Mouse (Mus musculus): ENCODE measurements around the gene 2210016F16Rik.
"Not testable (repeated sequence)": the region's sequence is repeated elsewhere in the genome, so short reads cannot be mapped to it uniquely, and the experiment has no call there.

2210016F16Rik gene

GRCm38 (mm10) chr13:58384779-58385546, at the start of gene 2210016F16Rik:
Gene 2210016F16Rik (minus strand): TSS chr13:58385225.
- peak; percentile 75; the same call in 1 of the 2 replicates for ATAC-seq (ENCODE audit: insufficient number of reproducible peaks, low FRiP score, low TSS enrichment)

DNA sequence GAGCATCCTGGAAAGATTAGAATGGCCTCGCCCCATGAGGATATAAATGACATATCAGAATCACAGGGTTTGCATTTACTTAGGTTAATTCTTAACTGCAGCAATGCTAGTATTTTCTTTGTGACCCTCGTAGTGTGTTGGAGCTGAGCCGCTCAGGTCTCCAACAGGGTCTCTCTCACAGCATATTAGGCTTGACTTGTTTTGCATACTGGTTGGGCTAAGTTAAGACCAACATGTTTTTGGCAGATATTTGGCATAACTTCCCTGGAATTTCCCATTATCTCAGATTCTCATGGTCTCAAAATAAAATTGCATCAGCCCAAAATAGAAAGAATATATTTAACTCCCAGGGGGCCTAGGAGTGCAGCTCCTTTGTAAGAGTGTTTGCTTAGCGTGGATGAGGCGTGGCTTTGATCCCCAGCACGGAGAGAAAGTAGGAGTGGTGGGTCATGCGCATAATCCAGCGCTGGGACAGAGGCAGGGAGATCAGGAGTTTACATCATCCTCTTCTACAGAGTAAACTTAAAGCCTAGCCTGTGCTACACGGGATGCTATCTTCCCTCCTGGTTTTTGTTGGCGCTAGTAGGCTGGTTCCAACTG, 38.1 kb upstream of the 2210016F16Rik start:
- no peak for ATAC-seq (ENCODE audit: insufficient number of reproducible peaks, low FRiP score, low TSS enrichment)

GRCm38 (mm10) chr13:58422242-58422641, 37.2 kb upstream of the 2210016F16Rik start:
- no peak for ATAC-seq (ENCODE audit: insufficient number of reproducible peaks, low FRiP score, low TSS enrichment)

GRCm38 (mm10) chr13:58421026-58421425, 36.0 kb upstream of the 2210016F16Rik start:
- no peak for ATAC-seq (ENCODE audit: insufficient number of reproducible peaks, low FRiP score, low TSS enrichment)

GRCm38 (mm10) chr13:58419266-58419665, 34.2 kb upstream of the 2210016F16Rik start:
- ATAC-seq (ENCODE audit: insufficient number of reproducible peaks, low FRiP score, low TSS enrichment) = no peak

DNA sequence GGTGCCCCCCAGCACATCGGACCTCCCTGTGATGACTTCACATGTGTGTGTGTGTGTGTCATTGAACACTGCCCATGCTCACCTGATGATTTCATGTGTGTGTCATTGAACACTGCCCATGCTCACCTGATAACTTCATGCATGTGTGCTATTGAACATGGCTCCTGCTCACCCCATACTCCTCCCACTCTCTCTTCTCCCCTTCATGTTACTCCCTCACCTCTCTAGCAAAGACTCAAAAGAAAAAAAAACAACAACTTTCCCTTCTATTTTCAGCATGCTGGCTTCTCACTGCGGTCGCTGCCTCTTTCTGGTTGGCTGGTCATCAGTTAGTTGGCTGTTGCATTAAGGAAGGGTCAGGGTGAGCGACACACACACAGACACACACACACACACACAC, 33.6 kb upstream of the 2210016F16Rik start:
- ATAC-seq (ENCODE audit: insufficient number of reproducible peaks, low FRiP score, low TSS enrichment) = no peak

DNA sequence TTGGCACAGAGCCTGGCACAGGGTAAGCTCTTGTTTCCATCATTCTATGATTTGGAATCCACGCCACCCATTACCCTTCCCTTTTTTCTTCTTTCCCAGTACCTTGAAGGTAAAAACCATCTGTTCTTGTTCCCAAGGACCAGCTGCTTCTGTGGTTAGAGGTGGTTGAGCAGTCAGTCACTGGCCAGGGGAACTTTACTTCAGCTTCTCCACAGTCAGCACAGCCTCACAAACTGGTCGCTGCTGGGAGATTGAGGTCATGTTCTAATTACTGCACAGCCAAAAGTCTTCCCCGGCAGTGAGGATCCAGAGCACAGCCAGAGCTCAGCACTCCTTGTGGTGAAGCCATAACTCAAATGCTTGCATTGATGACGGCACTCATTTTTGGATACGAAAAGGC, 30.8 kb upstream of the 2210016F16Rik start:
- no peak for ATAC-seq (ENCODE audit: insufficient number of reproducible peaks, low FRiP score, low TSS enrichment)

DNA sequence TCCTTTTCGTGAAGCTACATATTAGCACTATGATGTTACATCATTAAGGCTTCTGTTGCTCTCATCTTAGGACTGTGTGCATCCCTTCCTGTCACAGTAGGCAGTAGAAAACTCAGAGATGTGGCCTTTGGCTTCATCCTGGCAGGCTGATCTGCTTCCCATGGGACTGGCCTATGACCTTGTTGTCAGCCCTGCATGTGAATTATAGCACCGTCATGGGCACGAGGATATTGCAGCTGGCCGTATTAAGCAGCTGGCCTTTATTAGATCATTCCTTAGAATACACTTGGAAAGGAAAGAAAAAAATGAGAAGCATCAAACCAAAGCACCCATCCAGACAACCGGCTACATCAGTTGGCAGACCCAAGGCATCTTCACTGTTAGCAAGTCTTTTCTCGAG, 30.3 kb upstream of the 2210016F16Rik start:
- no peak for ATAC-seq (ENCODE audit: insufficient number of reproducible peaks, low FRiP score, low TSS enrichment)

DNA sequence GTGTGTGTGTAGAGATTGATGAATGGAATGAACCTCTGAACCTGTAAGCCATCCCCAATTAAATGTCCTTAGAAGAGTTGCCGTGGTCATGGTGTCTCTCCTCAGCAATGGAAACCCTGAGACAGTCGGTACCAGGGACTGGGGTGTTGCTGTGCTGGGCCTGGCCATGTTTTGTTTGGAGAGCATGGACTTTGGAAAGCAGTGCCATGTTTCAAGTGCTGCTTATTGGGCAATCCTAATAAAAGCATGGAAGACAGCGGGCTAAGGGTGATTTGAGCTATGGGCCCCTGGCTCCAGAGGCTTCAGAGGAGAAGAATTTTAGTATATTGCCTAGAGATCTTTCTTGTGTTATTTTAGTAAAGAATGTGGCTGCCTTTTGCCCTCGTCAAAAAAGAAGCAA, 26.0 kb upstream of the 2210016F16Rik start:
- no peak for ATAC-seq (ENCODE audit: insufficient number of reproducible peaks, low FRiP score, low TSS enrichment)

GRCm38 (mm10) chr13:58403243-58403642, 18.2 kb upstream of the 2210016F16Rik start, which contains the start of gene Hnrnpk:
Gene Hnrnpk (minus strand): TSS chr13:58403343.
- not testable (repeated sequence) for ATAC-seq (ENCODE audit: insufficient number of reproducible peaks, low FRiP score, low TSS enrichment)

DNA sequence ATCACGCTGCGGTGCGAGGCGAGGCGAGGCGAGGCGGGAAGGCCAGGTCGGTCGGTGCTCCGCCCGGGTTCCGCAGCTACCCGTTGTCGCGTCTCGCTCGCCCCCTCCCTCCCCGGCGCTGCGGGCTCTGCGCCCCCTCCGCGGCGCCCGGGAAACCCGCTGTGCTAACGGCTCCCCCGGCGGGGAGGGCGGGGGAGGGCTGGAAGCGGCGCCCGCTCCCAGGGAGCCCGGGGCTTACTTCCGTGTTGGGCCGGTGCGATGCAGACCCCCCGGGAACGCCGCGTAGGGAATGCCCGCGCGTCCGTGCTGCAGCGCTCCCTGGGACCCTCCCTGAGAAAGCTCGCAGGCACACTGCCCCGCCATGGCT, 17.7 kb upstream of the 2210016F16Rik start:
- ATAC-seq (ENCODE audit: insufficient number of reproducible peaks, low FRiP score, low TSS enrichment) = peak; percentile 18

- ATAC-seq (ENCODE audit: insufficient number of reproducible peaks, low FRiP score, low TSS enrichment) = peak; percentile 92
These were observed 17.1 kb upstream of the 2210016F16Rik start, which contains the start of gene Rmi1 for GRCm38 (mm10) chr13:58402003-58402743. Gene Rmi1 (plus strand): TSS chr13:58402248.

DNA sequence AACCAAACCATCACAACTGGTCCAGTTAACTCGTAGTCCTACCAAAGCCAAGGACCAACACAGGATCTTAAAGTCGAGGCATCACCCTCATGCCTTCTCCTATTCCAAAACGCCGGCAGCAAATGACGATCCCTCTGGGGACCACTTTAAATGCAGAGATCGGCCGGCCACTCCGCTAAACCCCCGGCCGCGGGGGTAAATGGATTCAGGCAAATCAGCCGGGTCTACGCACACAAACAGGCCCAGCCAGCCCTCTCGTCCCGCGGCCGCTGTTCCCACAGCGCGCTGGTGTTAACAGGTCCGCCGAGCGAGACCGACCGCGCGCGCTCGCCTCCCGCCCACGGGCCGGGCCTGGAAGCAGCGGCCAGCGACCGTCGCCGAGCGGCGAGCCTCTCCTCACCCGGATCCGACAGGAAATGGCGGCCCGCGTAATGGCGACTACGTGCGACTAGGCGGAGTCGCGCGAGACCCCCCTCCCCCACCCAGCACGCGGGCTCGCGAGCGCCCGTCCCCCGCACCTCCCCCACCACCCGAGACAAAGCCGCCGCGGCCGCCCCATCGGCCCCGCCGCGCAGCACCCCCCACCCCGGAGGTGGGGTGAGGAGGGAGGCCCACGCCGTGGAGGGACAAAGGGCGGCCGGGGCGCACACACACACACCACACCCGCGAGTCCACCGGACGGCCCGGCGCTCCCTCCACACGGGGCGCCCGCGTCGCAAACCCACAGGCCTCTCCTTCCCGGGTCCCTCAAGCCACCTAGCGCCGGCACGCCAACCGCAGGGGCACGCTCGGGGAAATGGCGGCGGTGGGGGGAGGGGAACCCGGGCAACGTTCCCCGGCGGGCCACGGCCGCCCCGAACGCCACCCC, 16.3 kb upstream of the 2210016F16Rik start:
- peak; percentile 58 for ATAC-seq (ENCODE audit: insufficient number of reproducible peaks, low FRiP score, low TSS enrichment)

GRCm38 (mm10) chr13:58400576-58400975, 15.6 kb upstream of the 2210016F16Rik start:
- ATAC-seq (ENCODE audit: insufficient number of reproducible peaks, low FRiP score, low TSS enrichment) = no peak

DNA sequence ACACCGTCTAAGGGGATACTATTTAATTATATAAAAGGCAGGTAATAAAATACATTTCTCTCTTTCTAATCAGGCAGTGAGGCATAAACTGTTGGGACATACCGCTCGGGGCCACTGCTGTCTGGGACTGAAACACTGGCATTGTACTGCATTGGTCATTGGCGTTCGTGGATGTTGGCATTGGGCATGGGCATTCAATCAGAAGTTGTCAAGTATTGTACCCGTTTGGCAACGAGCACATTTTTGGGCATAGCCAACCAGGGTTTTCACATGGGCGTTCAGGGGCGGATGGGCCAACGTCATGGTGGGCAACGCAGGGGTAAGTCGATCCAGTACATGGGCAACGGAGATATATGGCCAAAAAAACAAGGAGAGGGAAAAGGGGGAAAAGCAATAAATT, 12.6 kb upstream of the 2210016F16Rik start:
- no peak for ATAC-seq (ENCODE audit: insufficient number of reproducible peaks, low FRiP score, low TSS enrichment)

DNA sequence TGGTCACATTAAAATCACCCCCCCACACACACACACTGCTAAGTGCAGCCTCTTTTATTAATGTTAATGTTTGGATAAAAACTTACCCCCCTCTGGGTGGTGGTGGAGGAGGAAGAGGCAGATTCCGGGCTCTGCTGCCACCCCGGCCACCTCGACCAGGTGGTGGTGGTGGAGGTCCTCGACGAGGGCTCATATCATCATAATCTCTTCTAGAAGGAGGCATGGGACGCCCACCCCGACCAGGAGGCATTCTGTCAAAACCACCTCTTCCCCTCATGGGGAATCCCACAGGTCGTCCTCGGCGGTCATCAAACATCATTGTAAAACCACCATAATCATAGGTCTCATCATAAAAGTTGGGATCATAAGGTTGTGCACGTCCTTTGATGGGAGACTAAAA, 9.4 kb upstream of the 2210016F16Rik start:
- not testable (repeated sequence) for ATAC-seq (ENCODE audit: insufficient number of reproducible peaks, low FRiP score, low TSS enrichment)

DNA sequence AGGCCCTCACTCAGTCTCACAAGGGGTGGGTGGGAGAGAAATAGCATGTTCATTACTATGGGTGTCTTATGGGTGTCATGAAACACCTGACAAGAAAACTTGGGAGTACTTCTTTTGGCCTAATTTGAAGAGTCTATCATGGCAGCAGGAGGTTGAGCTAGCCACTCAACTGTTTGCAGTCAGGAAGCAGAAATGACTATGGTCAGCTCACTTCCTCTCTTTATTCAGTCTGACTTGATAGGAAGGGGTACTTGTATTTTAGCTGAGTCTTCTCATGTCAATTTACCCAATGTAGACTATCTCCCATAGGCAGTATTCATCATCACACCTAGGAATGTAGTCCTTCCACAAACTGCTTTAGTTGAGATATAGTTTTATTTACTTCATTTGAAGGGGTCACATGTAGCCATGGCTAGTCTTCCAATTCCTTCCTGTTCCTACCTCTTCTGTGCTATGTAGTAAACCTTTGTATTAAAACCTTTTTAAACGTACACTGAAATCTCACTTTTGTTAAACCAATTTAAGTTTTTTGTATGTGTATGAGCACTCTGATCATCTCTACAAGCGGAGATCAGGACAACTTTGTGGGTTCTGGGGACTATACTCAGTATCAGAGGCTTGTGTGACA, 4.4 kb upstream of the 2210016F16Rik start:
- no peak for ATAC-seq (ENCODE audit: insufficient number of reproducible peaks, low FRiP score, low TSS enrichment)

GRCm38 (mm10) chr13:58388379-58388778, 3.4 kb upstream of the 2210016F16Rik start:
- ATAC-seq (ENCODE audit: insufficient number of reproducible peaks, low FRiP score, low TSS enrichment) = no peak

DNA sequence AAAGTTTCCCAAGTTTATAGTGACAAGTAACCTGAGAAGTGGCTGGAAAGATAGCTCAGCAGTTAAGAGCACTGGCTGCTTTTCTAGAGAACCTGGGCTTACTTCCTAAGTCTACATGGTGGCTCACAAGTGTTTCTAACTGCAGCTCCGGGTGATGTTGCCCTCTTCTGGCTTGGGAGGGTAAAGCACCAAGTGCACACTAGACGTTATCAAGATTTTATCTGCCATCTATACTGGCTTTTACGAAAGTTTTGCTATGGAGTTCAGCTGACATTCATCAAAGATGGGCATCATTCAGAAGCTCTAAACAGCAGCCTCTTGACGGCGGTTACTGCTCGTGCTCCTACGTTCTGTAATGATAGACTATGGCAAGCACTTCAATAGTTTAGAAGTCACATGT, 2.9 kb upstream of the 2210016F16Rik start:
- ATAC-seq (ENCODE audit: insufficient number of reproducible peaks, low FRiP score, low TSS enrichment) = no peak

- ATAC-seq (ENCODE audit: insufficient number of reproducible peaks, low FRiP score, low TSS enrichment) = no peak
These were observed 509 bp upstream of the 2210016F16Rik start for GRCm38 (mm10) chr13:58385547-58385920.

All from cerebellum, adult (tissue).